Mouse (Mus musculus) stomach, postnatal 0 days (tissue): ENCODE data around the gene Acss1. TPM values are rescaled to one million over a fixed set of nuclear protein-coding genes. Genes with fewer than 3 reads are reported as not detected.

ENCODE experiments used
- ATAC-seq: fragments of 200-750 bp; cut with Nextera tagmentation; 2 replicates; pipeline ENCODE4 v1.8.0; 2017; ENCODE audit not compliant: low FRiP score, low TSS enrichment
- DNase-seq: peaks from one replicate; pipeline ENCODE4 v3.0.0-alpha.2; 2016; ENCODE audit warnings: low spot score
- H3K27ac ChIP-seq: fragments of 300-500 bp; sonication (generic); replicated peaks from 2 replicates; pipeline ENCODE4 v1.5.1; 2014; ENCODE audit warnings: mild to moderate bottlenecking, control low read depth
- H3K27me3 ChIP-seq: fragments of 300-500 bp; sonication (generic); 2 replicates; pipeline ENCODE4 v1.6.1; 2014; ENCODE audit warnings: low read length; ENCODE audit not compliant: control insufficient read depth, insufficient read depth
- H3K36me3 ChIP-seq: fragments of 300-500 bp; sonication (generic); 2 replicates; pipeline ENCODE4 v1.6.1; 2014; ENCODE audit warnings: low read length, mixed read lengths; ENCODE audit not compliant: control insufficient read depth, insufficient read depth
- H3K4me1 ChIP-seq: fragments of 300-500 bp; sonication (generic); replicated peaks from 2 replicates; pipeline ENCODE4 v1.6.1; 2014; ENCODE audit warnings: antibody characterized with exemption; ENCODE audit not compliant: control insufficient read depth, insufficient read depth
- H3K4me2 ChIP-seq: fragments of 300-500 bp; sonication (generic); replicated peaks from 2 replicates; pipeline ENCODE4 v1.6.1; 2014; ENCODE audit warnings: low read depth, mild to moderate bottlenecking, control low read depth, moderate library complexity
- H3K4me3 ChIP-seq: fragments of 300-500 bp; sonication (generic); 2 replicates; pipeline ENCODE4 v1.5.1; 2014; ENCODE audit warnings: low read depth, low read length, control low read depth
- H3K9ac ChIP-seq: fragments of 300-500 bp; sonication (generic); 2 replicates; pipeline ENCODE4 v1.6.1; 2014; ENCODE audit warnings: mild to moderate bottlenecking, low read length, control low read depth, mixed read lengths
- H3K9me3 ChIP-seq: fragments of 300-500 bp; sonication (generic); 2 replicates; pipeline ENCODE4 v1.6.1; 2016; ENCODE audit warnings: low read length; ENCODE audit not compliant: control insufficient read depth
- CTCF ChIP-seq: IDR thresholded peaks from 2 replicates; pipeline ENCODE4 v1.5.1; 2016; ENCODE audit warnings: antibody characterized with exemption, low read depth, mild to moderate bottlenecking, moderate library complexity
- EP300 ChIP-seq: optimal IDR thresholded peaks from 2 replicates; pipeline ENCODE3; 2016; ENCODE audit warnings: antibody characterized with exemption
- WGBS: fragments of 180-500 bp; shearing (Covaris S2); extraction: QIAGEN DNeasy Blood & Tissue Kit; methylation state at CpG from one replicate; pipeline ENCODE4 v1.1.7; 2014; 5-methylcytosine and 5-hydroxymethylcytosine counted together
- polyA plus RNA-seq: library from polyadenylated mRNA; unstranded; fragments of >200 nt; fragmentation: Nextera tagmentation; extraction: Ambion mirVana; gene quantifications from 2 replicates; pipeline ENCODE4 v1.2.1, GENCODE M21; 2015

Acss1 gene
- polyA plus RNA-seq, result 28.2 and 35.7 TPM in 2 replicates

DNA sequence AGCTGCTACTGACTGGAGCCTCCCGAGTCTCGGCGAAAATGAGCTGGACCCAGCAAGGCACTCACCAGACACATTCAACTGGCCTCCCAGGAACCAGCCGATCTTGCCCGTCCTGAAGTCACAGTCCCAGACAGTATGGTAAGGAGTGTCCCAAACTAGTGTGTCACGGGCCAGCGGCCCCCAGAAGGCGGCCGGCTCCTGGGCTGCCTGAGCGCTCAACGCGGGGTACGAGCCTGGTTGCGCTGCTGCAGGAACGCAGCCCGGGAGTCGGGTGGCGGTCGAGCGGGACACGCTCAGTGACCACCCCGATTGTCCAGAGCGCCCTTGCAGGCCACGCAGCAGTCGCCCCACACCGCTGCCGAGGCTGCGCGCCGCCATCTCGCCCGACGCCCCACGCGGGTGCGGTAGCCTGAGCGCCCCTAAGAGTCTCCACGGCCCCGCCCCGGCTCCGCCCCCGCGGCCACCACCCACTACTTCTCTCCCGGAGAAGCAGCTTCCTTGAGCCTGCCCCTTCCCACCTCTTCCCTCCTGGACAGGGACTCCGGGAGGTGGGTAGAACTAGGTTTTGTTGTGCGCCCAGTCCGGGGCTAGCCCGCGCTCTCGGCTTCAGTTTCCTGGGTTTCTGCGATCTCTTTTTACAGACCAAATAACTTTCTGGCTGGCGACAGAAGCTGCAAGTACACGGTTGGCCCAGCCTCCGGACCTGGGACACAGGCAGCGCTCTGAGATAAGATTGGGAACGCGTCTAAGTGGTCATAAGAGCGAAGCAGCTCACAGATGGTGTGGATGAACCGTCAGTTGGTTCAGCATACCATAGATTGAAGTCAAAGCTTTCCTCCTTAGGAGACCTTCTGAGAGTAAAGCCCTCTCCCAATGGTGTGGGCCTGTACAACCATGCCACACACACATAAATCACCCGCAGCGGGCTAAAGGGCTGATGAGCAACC, at the start of gene Acss1:
Gene Acss1 (minus strand): TSS at position 681 of the 947 bp plus-strand sequence.
- Histone ChIP-seq H3K27ac (peak within 1 kb of the TSS; percentile 93), H3K9ac (peak within 1 kb of the TSS; percentile 78), H3K4me2 (peak within 1 kb of the TSS; percentile 89), H3K4me3 (peak within 1 kb of the TSS; percentile 65), H3K9me3 (no peaks in the 10 kb centered on the region), H3K4me1 (peaks cover 3% of the 10 kb centered on the region; the same call in 1 of the 2 replicates), H3K27me3 (no peaks in the 10 kb centered on the region), H3K36me3 (no peaks in the 10 kb centered on the region)
- DNase-seq (peak; percentile 87), ATAC-seq (peak; percentile 67)
- TF ChIP-seq CTCF (no peak), EP300 (no peak)
- 2% methylated on average over 61 of the region's 61 CpGs for WGBS

DNA sequence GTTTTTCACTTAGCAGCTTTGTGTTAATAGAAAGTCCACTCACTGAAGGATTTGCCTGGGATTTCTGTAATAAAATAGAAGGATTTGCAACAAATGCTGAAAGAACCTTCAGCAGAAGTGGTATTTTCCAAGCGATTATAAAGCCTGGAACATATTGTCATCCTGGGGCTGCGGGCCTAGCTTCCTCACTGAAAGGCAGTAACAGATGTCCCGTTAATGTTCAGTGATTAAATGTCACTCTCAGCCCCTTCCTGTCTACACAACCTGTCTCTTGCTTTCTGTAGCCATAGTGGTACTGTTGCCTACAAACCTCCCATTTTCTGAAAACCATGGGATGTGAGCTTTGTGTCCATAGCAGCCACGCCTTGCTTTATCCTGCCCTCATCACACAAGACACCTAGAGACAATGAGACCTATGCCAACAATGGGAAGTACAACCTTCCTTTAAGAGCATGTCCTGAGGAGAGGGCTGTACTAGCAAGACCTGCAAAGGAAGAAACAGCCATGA, 43.9 kb upstream of the Acss1 start:
- 85% methylated on average over 4 of the region's 4 CpGs for WGBS
- TF ChIP-seq EP300 (no peak), CTCF (no peak)

DNA sequence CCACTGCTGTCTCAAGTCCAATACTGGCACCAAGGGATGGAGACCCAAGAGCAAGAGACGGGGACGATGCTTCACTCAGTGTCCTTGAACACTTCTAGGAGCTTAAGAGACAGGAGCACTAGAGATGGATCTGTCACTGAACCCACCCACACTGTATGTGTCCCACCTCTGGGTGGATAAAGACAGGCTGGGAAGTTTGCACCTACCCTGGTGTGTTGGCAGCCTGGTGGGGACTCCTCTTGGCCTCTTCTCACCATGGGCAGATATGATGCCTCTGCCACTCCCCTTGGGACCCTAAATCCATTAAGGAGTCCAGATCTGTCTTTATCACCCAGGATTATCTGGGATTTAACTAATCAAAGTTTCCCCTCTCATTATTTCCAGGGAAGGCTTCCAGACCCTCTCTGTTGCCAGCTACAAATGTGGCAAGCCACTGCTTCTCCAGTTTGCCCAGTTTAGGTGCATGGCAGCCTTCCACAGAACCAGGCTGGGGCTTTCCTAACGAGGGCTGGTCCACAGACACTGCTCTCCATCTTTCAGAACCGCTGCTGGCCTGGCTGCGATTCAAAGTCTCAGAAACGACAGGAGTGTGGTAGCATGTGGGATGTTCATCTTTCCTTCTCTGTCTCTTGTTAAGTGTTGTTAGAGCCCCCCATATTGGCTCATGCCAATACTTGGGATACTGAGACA, 23.3 kb upstream of the Acss1 start:
- 0 out of 2 replicates have a peak, but pooled peaks cover 6% of the 10 kb centered on the region for H3K27me3 ChIP-seq
- H3K36me3 ChIP-seq, result no peaks in the 10 kb centered on the region
- H3K4me1 ChIP-seq, result no peaks in the 10 kb centered on the region
- H3K4me2 ChIP-seq, result no peak overlapping the region
- TF ChIP-seq CTCF (no peak), EP300 (no peak)
- no peak overlapping the region for H3K27ac ChIP-seq
- no peak for DNase-seq
- no peaks in the 10 kb centered on the region for H3K9me3 ChIP-seq
- no peak overlapping the region for H3K4me3 ChIP-seq
- no peak for ATAC-seq
- WGBS, result 75% methylated on average over 6 of the region's 6 CpGs
- no peak overlapping the region for H3K9ac ChIP-seq

More for the DNA sequence above, 43.9 kb upstream of the Acss1 start:
- Histone ChIP-seq H3K27me3 (no peaks in the 10 kb centered on the region), H3K36me3 (no peaks in the 10 kb centered on the region), H3K4me1 (no peaks in the 10 kb centered on the region), H3K9me3 (no peaks in the 10 kb centered on the region), H3K9ac (no peak overlapping the region), H3K27ac (no peak overlapping the region), H3K4me3 (no peak overlapping the region), H3K4me2 (no peak overlapping the region)
- DNase-seq, result no peak
- no peak for ATAC-seq

- H3K9me3 ChIP-seq, result no peaks in the 10 kb centered on the region
- H3K9ac ChIP-seq, result no peak overlapping the region
- 9% methylated on average over 11 of the region's 11 CpGs for WGBS
- no peak overlapping the region for H3K4me2 ChIP-seq
- H3K4me3 ChIP-seq, result no peak overlapping the region
- H3K36me3 ChIP-seq, result no peaks in the 10 kb centered on the region
- H3K4me1 ChIP-seq, result no peaks in the 10 kb centered on the region
- no peak overlapping the region for H3K27ac ChIP-seq
- ATAC-seq (no peak), DNase-seq (no peak)
- H3K27me3 ChIP-seq, result 0 out of 2 replicates have a peak, but pooled peaks cover 6% of the 10 kb centered on the region
- TF ChIP-seq EP300, result no peak
- TF ChIP-seq CTCF, result no peak
These were observed 21.9 kb upstream of the Acss1 start for GRCm38 (mm10) chr2:150690216-150690615.

DNA sequence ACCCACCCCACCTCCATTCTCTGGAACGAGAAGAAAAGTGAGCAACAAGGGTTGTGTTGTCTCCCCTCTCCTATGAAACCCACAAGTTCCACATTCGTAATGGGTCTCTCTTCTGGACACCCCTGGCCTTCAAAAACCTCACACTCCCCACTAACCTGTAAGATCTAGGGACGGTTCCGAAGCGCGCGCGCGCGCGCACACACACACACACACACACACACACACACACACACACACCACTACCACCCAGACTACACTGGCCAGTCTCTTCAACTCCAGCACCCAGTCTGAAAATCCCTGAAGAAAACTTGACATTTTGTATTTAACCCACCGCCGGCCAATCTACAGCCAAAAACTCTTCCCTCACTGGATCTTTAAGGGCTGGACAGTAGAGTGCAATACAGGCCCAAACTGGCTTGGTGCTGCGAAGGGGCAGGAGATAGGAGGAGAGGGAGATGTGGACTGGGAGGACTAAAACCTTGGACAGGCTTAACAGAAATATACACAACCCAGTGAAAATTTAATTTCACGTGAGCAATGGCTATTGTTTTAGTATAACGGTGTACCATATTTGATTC, 21.0 kb upstream of the Acss1 start, which contains the start of gene Vsx1:
Gene Vsx1 (minus strand): TSS at position 138 of the 578 bp plus-strand sequence.
- no peak for DNase-seq
- 48% methylated on average over 16 of the region's 16 CpGs for WGBS
- H3K4me3 ChIP-seq, result peak within 1 kb of the TSS; percentile 38
- no peak within 1 kb of the TSS for H3K27ac ChIP-seq
- H3K9me3 ChIP-seq, result no peaks in the 10 kb centered on the region
- no peaks in the 10 kb centered on the region for H3K4me1 ChIP-seq
- H3K36me3 ChIP-seq, result no peaks in the 10 kb centered on the region
- peak within 1 kb of the TSS; percentile 41 for H3K9ac ChIP-seq
- TF ChIP-seq EP300, result no peak
- TF ChIP-seq CTCF, result no peak
- no peak for ATAC-seq
- H3K27me3 ChIP-seq, result 0 out of 2 replicates have a peak, but pooled peaks cover 6% of the 10 kb centered on the region
- H3K4me2 ChIP-seq, result peak within 1 kb of the TSS; percentile 55
